Mouse (Mus musculus): ENCODE measurements around the gene Gm10974.

The Gm10974 gene

DNA sequence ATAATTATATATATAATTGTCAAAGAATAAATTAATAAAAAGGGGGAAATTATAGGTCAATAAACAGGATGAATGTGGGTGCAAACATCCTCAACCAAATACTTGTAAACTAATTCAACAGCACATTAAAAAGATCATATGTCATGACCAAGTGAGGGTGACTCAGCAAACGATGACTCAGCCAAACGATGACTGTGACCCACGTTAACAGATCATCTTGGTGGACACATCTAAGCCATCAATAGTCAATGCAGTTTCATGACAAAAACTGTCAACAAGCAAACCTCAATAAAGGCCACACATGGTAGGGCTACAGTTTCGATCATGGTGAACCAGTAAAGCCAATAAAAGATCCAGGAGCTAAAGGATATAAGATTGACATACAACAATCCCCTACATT lies 6.7 kb upstream of the Gm10974 start:
- DNase-seq (ENCODE audit: low spot score in 2 of 2): no peak

DNA sequence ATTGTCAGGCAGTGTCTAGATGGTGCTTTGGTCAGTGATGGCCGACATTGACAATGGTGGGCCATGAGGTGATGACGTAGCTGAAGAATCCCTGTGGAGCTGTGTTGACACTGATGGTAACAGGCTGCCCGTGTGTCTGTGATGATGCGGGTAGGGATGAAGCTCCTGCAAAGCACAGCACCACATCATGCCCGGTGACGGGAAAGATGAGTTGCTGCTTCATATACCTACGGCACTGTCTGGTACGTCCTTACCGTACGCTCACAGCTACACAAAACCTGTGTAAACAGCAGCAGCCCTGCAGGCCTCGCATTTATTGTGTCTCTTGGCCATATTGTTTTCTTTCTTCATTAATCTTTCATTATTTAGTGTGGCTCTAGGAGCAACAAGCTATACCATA lies 1.2 kb upstream of the Gm10974 start:
- DNase-seq (ENCODE audit: low spot score in 2 of 2): no peak

DNA sequence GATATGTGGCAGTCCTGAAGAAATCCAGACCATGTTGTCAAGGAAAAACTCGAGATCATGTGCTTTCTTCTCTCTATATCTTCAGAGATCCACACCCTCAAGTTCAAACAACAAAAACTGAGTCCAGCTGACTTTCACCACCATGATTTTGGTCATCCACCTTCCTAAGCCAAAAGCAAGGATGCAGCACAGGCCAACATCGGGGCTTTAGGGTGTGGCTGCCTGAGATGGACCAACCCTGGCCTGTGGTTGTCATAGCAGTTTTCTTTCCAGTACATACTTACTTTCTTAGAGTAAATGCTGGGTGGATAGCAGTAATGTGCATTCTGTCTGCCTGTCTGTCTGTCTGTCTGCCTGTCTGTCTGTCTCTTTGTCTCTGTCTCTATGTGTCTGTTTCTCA lies 294 bp upstream of the Gm10974 start:
- DNase-seq (ENCODE audit: low spot score in 2 of 2): no peak

DNA sequence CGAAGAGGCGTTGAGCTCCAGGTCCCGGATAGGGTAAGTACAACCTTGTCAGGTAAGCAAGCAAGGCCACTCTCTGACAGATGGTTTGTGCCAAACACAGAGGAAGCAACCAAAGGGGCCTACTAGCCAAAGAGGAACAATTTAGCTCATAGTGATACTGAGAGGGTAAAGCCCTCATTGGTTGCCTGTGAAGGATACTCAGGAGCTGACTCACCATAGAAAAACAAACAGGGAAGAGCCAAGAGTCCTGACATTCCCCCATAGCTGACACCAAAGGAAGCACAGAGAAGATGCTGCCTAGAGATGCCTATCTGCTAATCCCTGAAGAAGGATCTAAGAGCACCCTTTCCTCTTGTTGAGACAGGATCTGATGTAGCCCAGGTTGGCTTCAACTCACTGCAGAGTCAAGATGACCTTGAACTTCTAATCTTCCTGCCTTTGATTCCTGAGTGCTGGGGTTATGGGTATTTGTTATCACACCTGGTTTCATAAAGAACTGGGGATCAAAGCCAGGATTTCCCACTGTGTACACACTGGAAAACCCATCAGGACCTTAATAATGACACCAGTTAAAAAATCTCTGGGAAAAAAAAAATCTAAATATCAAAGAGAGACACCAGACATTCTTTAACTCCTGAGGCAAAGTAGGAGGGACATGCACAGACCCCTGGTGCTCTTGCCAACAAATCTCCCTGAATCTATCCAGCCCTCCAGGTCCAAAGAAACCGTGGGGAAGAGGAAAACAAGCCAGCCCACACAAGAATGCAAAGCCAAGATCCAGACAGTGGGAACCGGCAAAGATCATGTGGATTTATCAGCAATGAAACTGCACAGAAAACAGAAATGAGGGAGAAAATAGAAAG lies 3.6 kb downstream of the Gm10974 start:
- DNase-seq (ENCODE audit: low spot score in 2 of 2): no peak

DNA sequence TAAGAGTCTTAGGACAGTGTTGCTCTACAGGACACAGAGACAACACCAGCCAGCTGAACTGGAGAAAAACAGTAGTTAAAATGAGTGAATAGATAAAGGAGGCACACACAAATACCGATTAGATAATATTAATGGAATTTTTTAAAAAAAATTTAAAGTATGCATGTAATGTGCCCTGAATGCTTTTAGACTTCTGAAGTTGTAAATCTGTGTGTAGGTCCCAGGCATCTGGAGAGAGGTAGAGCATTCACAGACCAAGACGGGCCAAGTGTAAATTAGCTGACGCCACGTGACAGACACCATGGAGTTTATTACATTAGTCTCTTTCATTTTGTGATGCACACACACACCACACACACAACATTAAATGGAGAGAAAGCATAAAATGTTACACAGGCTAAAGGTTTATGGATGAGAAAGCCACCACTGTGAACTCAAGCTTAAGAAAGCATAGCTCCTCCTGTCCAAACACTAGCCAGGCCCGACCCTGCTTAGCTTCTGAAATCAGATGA lies 4.3 kb downstream of the Gm10974 start:
- no peak for DNase-seq (ENCODE audit: low spot score in 2 of 2)

DNA sequence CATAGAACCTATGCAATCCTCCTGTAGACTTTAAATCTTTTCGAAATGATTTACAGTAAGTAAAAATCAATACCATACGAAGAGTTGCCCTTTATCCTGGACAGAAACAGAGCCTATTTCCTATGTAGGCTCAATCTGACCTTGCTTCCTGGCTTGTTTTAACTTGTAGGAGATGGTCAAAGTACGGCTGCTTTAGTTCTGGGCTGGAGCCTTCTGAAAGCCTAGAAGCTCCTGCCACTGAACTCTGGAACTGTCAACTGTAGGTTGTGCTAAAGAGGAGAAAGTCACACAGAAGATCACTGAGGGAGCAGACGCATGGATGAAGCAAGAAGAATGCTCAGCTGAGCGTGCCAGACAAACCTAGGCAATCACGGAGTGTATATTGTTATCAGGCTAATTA lies 5.3 kb downstream of the Gm10974 start:
- no peak for DNase-seq (ENCODE audit: low spot score in 2 of 2)

DNA sequence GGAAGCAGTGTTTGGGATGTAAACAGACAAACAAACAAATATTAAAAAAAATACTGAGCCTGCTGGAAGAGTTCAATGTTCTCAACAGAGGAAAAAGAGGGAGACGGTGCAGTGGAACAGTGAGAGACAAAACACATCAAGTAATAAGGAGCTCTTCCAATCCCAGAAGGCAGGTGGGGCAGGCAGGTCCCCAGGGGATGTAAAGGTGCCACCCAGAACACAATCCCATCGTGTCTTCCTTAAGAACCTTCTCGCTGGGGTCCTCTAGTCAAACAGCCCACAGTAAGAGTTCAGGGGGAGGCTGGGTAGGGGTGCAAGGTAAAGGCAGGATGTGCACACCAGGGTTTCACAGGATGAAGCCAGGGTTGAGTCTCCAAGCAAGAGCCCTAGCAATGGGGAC lies 7.7 kb downstream of the Gm10974 start:
- DNase-seq (ENCODE audit: low spot score in 2 of 2): no peak

DNA sequence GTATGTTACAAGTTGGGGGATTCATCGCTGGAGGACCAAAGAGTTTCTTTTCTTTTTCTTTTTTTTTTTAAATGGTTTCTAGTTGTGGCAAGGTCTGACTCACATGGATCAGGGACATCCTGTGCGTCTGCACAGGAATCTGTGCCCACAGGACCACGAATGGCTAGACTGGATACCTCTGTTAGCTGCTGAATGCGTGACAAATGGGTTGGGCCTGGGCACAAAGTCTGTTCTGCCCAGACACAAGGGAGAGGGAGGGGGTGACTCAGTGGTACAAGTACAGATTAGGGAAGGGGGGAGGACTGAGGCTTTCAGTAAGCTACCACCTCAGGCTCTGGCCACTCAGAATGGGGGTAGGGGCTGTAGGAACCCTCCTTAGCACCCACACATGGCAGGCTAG lies 10.0 kb downstream of the Gm10974 start:
- no peak for DNase-seq (ENCODE audit: low spot score in 2 of 2)

DNA sequence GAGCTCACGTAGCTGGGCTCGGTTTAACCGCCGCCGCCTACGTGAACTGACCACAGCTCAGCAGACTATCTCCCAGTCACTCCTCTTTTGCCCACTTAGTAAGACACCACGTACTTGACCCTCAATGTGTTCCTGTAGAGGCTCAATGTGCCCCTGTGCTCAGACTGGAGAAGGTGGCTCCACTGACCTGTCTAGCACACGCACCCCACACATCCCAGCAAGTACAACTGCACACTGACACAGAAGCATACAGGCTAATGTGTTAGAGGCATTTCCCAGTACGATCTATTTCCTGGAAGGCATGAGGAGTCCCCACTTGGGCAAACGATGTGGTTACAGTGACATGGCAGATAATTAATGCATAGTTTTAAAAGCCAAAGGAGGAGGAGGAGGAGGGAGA lies 10.9 kb downstream of the Gm10974 start:
- DNase-seq (ENCODE audit: low spot score in 2 of 2): no peak

DNA sequence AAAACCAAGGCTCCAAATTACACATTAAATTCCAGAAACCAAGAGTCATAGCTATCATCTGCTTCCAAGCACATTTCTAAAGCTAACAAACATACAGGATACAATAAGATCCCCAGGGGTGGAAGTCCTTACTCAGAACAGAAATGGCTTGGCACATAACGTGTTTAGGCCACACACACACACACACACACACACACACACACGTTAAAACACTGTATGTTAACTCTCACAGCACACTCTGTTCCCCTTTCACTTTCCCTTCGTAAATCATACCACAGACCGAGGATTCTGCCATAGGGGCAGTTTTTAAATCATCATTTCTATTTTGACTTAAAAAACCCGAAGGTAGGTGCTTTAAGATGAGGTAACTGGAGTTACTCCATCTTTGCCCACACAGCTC lies 18.5 kb downstream of the Gm10974 start:
- no peak for DNase-seq (ENCODE audit: low spot score in 2 of 2)

DNA sequence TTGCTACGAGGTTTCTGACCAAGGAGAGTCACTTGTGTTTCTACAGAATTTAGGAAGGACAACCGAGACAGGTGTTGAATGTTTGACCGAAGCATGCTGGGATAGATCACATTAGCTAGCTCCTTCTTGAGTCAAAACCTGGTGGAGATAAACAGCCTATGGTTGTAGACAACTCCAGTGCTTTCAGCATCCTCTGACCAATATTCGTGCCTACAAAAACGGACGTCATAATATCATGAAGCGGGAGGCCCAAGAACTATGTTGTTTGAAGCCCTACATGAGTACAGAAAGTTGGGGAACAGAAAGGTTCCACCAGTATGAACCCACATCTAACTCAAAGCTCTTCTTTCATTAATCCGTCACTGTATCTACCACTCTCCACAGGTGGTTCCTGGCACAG lies 19.2 kb downstream of the Gm10974 start:
- DNase-seq (ENCODE audit: low spot score in 2 of 2): no peak

DNA sequence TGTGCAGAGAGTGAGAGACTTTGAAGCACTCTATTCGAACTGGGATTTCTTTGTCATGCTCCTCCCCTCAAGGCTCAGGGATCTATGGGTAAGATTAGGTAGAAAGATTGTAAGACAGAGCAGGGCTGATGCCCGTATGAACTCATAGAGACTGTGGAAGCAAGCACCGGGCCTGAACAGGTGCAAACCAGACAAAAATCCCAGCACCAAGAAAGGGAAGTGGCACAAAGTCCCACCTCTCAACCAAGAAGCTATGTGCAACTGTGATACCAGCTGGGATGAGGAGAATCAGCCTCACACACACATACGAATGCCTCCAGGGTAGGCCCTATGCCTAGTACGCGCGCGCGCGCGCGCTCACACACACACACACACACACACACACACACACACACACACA lies 20.1 kb downstream of the Gm10974 start:
- no peak for DNase-seq (ENCODE audit: low spot score in 2 of 2)

DNA sequence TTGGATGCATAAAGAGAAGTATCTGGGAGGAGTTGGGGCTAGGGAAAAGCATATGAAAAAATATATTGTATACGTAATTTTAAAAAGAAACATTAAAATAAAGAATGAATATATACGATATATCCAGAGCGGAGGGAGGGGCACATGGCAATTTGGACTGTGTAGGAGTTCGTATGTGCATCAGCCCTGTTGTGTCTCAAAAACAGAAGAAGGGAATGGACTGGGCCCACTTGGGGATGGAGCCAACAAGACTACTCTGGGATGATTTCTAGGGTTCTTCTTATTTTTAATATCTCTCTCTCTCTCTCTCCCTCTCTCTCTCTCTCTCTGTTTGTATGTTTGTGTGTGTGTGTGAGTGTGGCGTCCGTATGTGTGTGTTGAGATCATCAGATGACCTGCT lies 20.7 kb downstream of the Gm10974 start:
- no peak for DNase-seq (ENCODE audit: low spot score in 2 of 2)

DNA sequence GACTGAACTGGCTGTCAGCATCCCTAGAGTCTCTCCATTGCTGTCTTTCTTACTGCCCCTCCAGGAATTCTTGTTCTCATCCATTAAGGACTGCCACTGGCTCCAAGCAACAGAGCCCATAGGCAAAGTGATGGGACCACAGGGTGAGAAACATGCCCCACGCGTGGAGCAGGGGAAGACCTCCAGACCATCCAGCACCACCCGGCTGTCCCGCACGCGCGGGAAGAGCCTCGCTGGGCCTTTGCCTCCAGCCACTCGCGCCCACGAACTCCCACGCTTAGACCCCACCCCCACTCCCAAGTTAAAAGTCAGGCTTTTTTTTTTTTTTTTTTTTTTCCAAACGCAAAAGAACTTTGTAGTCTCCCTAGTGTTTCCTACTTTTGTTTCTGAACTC lies 21.7 kb downstream of the Gm10974 start:
- DNase-seq (ENCODE audit: low spot score in 2 of 2): no peak

DNA sequence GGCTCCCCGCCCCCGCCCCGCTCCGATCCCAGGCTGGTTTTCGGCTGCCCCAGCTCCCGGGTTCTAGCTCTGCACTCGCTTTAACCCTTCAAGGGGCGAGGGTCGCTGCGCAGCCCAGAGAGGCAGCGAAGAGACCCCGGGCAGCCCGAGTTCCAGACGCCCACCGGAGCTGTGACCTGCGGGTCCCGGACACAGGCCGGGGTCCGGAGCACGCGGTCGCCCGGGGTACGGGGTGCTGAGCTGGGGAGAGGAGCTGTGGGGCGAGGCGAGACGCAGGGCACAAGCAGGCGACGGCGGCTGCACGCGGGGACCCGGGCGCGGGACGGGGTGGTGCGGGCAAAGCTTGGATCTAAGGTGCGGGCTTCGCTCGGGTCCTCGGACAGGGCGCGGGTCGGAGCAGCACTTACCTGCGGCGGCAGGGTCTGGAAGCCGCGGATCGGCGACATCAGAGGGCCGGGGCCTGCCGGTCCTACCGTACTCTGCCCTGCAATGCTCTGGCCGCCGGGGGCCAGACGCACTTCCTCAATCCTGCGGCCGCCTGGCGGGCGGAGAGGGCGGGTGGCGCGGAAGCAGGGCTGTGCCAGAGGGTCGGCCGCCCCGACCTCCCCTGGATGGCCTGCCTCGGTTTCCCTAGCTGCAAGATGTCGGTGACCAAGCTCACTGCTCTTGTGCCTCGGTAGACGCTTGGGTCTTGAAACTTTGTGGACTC lies 22.3 kb downstream of the Gm10974 start, which contains the start of gene Lrrk1:
Gene Lrrk1, minus strand, starts transcription at position 538 of the 709 bp plus-strand sequence.
- DNase-seq (ENCODE audit: low spot score in 2 of 2): peak in 1 of 2 experiments; percentile 16

DNA sequence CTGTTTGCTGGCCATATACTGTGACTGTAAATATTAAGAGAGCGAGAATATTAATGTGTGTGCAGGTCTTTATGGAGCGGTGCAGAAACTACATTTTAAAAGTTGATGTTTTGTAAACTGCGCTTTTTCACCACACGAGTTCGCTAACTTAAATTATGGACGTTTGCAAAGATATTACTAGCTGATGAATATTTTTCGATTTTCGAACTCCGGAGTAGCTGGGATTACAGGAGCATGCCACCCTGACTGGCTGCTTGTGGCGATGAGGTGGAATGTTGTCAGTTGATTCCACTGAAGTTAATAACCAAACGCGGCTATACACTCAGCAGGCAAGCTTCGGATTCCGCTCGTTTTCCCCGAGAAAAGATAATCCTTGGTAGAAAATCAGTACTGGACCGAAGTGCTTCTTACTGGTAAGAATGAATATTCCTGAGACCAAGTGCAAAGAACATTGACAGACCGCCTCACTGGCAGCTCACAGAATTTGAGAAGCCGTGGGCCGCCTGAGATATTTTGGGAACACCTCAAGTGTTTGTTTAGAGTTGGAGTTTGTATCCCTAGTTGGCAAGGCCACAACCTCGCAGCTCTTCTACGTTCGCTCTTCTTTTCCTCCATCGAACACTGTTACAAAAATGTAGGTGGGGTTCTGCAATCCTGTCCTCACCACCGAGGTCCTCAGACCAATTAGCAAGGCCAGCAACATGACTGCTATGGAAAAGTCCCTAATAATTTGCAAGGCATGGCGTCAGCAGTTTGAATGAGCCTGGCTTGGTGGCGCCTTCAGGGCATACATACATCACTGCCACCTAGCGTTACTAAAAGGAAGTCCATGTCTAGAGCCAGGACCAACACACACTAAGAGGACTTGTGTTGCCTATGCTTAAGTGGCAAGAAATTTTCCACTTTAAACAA lies 23.2 kb downstream of the Gm10974 start:
- DNase-seq (ENCODE audit: low spot score in 2 of 2): peak; percentile 22 to 56

DNA sequence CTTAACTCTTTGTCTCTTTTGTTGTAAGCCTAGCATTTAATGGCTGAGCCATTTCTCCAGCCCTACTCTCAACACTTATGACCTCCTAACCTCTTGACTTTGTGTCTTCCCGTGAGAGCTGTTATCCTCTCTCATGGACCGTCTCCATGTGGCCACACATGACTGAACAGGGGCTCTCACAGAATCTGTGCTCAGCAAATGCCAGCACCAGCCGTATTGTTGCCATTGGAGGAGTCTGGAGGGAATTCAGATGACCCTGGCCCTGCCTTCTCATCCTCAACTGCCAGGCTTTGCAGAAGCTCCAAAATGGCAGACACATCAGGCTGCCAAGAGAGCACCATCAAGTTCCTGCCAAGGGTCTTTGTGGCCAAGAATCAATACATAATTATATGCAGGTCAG lies 31.6 kb downstream of the Gm10974 start:
- no peak for DNase-seq (ENCODE audit: low spot score in 2 of 2)

DNA sequence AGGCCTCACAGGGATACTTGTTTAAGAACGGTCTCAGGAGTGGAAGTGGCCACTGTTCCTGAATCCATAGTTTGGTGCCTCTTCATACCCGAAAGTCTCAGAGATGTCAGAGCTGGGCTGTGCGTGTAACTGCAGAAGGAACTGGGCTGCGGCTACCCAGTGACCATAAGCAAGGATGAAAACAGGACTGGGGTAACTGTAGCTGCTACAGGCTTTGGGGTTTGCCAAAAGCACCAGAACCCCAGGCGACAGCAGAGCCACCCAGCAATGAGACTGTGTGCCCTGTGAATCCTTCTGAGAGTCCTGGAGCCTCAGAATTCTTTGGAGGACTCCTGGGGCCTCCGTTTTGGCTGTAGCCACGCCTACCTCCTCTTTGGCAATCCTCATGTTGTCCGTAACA lies 35.9 kb downstream of the Gm10974 start:
- DNase-seq (ENCODE audit: low spot score in 2 of 2): no peak

DNA sequence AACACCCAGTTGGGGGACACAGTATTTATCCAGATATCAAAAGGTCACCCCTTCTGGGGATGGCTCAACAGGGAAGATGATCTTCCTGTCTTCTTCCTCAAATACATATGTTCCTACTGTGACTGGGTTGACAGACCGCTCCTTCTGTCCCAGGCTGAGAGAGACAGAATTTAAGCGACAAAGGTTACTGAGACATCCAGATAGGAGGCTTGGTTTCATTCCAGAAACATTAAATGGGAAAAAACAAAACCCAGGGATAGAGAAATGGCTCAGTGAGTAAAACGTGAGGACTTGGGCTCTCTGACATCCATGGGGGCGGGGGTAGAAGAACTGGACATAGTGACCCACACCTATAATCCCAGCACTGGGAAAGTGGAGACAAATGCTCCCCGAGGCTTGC lies 37.2 kb downstream of the Gm10974 start:
- DNase-seq (ENCODE audit: low spot score in 2 of 2): no peak

DNA sequence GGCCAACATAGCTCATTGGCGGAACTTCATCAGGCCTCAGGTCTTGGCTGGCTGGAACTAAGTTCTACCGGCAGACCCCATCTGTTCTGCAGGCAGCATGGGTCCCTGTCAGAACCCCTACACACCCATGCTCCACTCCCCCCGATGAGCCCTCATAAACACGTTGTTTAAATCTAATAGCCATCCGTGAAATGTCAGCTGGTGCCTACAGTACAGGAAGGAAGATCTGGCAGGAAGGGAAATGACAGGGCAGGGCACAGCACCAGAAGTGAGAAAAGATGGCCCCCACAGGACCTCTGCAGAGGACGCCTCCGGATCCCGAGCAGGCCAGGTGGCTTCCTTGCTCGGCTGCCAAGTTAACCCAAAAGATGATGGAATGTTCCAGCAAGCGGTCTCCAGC lies 38.4 kb downstream of the Gm10974 start:
- DNase-seq (ENCODE audit: low spot score in 2 of 2): no peak

DNA sequence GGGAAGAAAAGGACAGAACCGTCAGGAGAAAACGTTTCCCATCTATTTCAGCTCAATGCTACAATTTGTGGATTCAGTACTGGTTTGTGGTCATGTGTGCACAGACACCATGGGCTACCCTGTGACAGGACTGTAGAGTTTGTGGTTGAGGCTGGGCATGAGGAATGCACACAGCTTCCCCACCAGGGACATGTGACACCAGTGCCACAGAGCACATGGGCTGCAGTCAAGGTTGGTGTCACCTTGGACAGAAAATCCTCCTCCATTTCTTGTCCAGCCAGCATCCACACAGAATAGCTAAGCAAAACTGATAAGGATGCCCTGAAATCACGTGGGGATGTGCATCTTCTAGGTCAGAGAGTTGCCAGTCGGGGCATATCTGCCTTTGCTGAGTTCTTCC lies 39.1 kb downstream of the Gm10974 start:
- DNase-seq (ENCODE audit: low spot score in 2 of 2): no peak

DNA sequence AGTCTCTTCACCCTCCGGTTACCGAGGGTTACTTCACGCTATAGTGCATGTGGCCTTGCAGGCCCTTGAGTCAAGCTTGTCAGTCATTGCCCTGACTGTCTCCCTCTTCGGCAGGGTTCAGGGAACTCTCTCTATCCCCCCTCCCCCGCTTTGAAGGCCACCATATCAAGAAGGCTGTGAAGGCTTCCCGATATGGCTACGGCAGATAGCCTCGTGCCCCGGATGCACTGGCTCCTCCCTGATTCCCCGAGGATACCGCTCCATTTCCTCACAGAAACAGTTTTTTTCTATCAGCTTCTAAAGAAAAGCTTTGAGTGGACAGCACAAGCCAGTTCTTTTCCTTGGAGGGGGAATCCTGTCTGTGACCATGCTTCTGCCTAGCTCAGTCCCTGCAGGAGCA lies 39.8 kb downstream of the Gm10974 start:
- no peak for DNase-seq (ENCODE audit: low spot score in 2 of 2)
